Mouse (Mus musculus): Measurements from ENCODE around the gene Rev3l. TPM values are rescaled to one million over a fixed set of nuclear protein-coding genes. Genes with fewer than 3 reads are reported as not detected.
A peak's percentile ranks its signal among the peaks of the same experiment; 100 is the strongest.

Gene Rev3l
- 34.4 and 40.9 TPM in 2 replicates for polyA plus RNA-seq (2011; ENCODE audit: insufficient read length, low read depth, missing spikeins)

GRCm38 (mm10) chr10:39731736-39732265, at the start of gene Rev3l:
TSS of gene Rev3l (plus strand) at chr10:39732118.
- Histone ChIP-seq H3K4me3 (ENCODE audit: insufficient read depth, low read length) (peak within 1 kb of the TSS; percentile 81), H3K27ac (ENCODE audit: insufficient read depth, low read length) (peak within 1 kb of the TSS; percentile 100), H3K4me1 (ENCODE audit: control insufficient read depth, insufficient read depth, low read length) (no peaks in the 10 kb centered on the region)
- TF ChIP-seq CTCF (IDR thresholded peaks at IDR 0.05; ENCODE audit: borderline replicate concordance, insufficient read depth, low read length) (no peak), POLR2A (IDR thresholded peaks at IDR 0.05; ENCODE audit: low read depth, low read length) (peak; percentile 52; the same call in 1 of the 2 replicates)

GRCm38 (mm10) chr10:39682556-39682955, 49.4 kb upstream of the Rev3l start:
- no peaks in the 10 kb centered on the region for H3K4me1 ChIP-seq (ENCODE audit: control insufficient read depth, insufficient read depth, low read length)
- H3K27ac ChIP-seq (ENCODE audit: insufficient read depth, low read length), result no peak overlapping the region
- H3K4me3 ChIP-seq (ENCODE audit: insufficient read depth, low read length), result no peak overlapping the region
- TF ChIP-seq POLR2A (IDR thresholded peaks at IDR 0.05; ENCODE audit: low read depth, low read length) (no peak), CTCF (IDR thresholded peaks at IDR 0.05; ENCODE audit: borderline replicate concordance, insufficient read depth, low read length) (no peak)

- Histone ChIP-seq H3K27ac (ENCODE audit: insufficient read depth, low read length) (no peak overlapping the region), H3K4me1 (ENCODE audit: control insufficient read depth, insufficient read depth, low read length) (no peaks in the 10 kb centered on the region), H3K4me3 (ENCODE audit: insufficient read depth, low read length) (no peak overlapping the region)
- TF ChIP-seq CTCF (IDR thresholded peaks at IDR 0.05; ENCODE audit: borderline replicate concordance, insufficient read depth, low read length) (no peak), POLR2A (IDR thresholded peaks at IDR 0.05; ENCODE audit: low read depth, low read length) (no peak)
Observed at GRCm38 (mm10) chr10:39683481-39683880, 48.4 kb upstream of the Rev3l start.

- Histone ChIP-seq H3K4me3 (ENCODE audit: insufficient read depth, low read length) (no peak overlapping the region), H3K4me1 (ENCODE audit: control insufficient read depth, insufficient read depth, low read length) (no peaks in the 10 kb centered on the region), H3K27ac (ENCODE audit: insufficient read depth, low read length) (no peak overlapping the region)
- TF ChIP-seq POLR2A (IDR thresholded peaks at IDR 0.05; ENCODE audit: low read depth, low read length) (no peak), CTCF (IDR thresholded peaks at IDR 0.05; ENCODE audit: borderline replicate concordance, insufficient read depth, low read length) (no peak)
Observed at GRCm38 (mm10) chr10:39686811-39687210, 45.1 kb upstream of the Rev3l start.

- Histone ChIP-seq H3K27ac (ENCODE audit: insufficient read depth, low read length) (no peak overlapping the region), H3K4me1 (ENCODE audit: control insufficient read depth, insufficient read depth, low read length) (no peaks in the 10 kb centered on the region), H3K4me3 (ENCODE audit: insufficient read depth, low read length) (no peak overlapping the region)
- TF ChIP-seq CTCF (IDR thresholded peaks at IDR 0.05; ENCODE audit: borderline replicate concordance, insufficient read depth, low read length), result no peak
- no peak for TF ChIP-seq POLR2A (IDR thresholded peaks at IDR 0.05; ENCODE audit: low read depth, low read length)
Observed at GRCm38 (mm10) chr10:39687851-39688250, 44.1 kb upstream of the Rev3l start.

GRCm38 (mm10) chr10:39691351-39692064, 40.4 kb upstream of the Rev3l start:
- Histone ChIP-seq H3K4me3 (ENCODE audit: insufficient read depth, low read length) (no peak overlapping the region), H3K4me1 (ENCODE audit: control insufficient read depth, insufficient read depth, low read length) (no peaks in the 10 kb centered on the region), H3K27ac (ENCODE audit: insufficient read depth, low read length) (no peak overlapping the region)
- no peak for TF ChIP-seq POLR2A (IDR thresholded peaks at IDR 0.05; ENCODE audit: low read depth, low read length)
- no peak for TF ChIP-seq CTCF (IDR thresholded peaks at IDR 0.05; ENCODE audit: borderline replicate concordance, insufficient read depth, low read length)

GRCm38 (mm10) chr10:39692152-39692551, 39.8 kb upstream of the Rev3l start:
- Histone ChIP-seq H3K4me3 (ENCODE audit: insufficient read depth, low read length) (no peak overlapping the region), H3K4me1 (ENCODE audit: control insufficient read depth, insufficient read depth, low read length) (no peaks in the 10 kb centered on the region), H3K27ac (ENCODE audit: insufficient read depth, low read length) (no peak overlapping the region)
- no peak for TF ChIP-seq CTCF (IDR thresholded peaks at IDR 0.05; ENCODE audit: borderline replicate concordance, insufficient read depth, low read length)

- no peak for TF ChIP-seq CTCF (IDR thresholded peaks at IDR 0.05; ENCODE audit: borderline replicate concordance, insufficient read depth, low read length)
- no peaks in the 10 kb centered on the region for H3K4me1 ChIP-seq (ENCODE audit: control insufficient read depth, insufficient read depth, low read length)
- no peak overlapping the region for H3K27ac ChIP-seq (ENCODE audit: insufficient read depth, low read length)
- H3K4me3 ChIP-seq (ENCODE audit: insufficient read depth, low read length), result no peak overlapping the region
Observed at GRCm38 (mm10) chr10:39707717-39708510, 24.0 kb upstream of the Rev3l start.

GRCm38 (mm10) chr10:39716936-39717335, 15.0 kb upstream of the Rev3l start:
- TF ChIP-seq POLR2A (IDR thresholded peaks at IDR 0.05; ENCODE audit: low read depth, low read length), result no peak
- TF ChIP-seq CTCF (IDR thresholded peaks at IDR 0.05; ENCODE audit: borderline replicate concordance, insufficient read depth, low read length), result no peak
- Histone ChIP-seq H3K4me1 (ENCODE audit: control insufficient read depth, insufficient read depth, low read length) (no peaks in the 10 kb centered on the region), H3K27ac (ENCODE audit: insufficient read depth, low read length) (no peak overlapping the region), H3K4me3 (ENCODE audit: insufficient read depth, low read length) (no peak overlapping the region)
